Mouse (Mus musculus): ENCODE data around the gene Suclg2.

GRCm38 (mm10) chr6:95650082-95650722 is 68.4 kb downstream of the Suclg2 start:
- TF ChIP-seq POLR2A (IDR thresholded peaks at IDR 0.05; ENCODE audit: borderline replicate concordance, extremely low read depth, low read depth, low read length) (no peak), CTCF (IDR thresholded peaks at IDR 0.05; ENCODE audit: insufficient read depth, low read length) (no peak)
